Mouse (Mus musculus) monocyte, adult 5-6 weeks (primary cell): ENCODE measurements around the gene Car11. TPM values are rescaled to one million over a fixed set of nuclear protein-coding genes. Genes with fewer than 3 reads are reported as not detected.

Experiments
- ATAC-seq: fragments of 153-309, 156-312 bp; replicated peaks from 2 replicates; pipeline ENCODE4 v1.8.0; 2017; ENCODE audit warnings: mild to moderate bottlenecking; ENCODE audit not compliant: low TSS enrichment, insufficient number of reproducible peaks, severe bottlenecking, poor library complexity, low FRiP score
- total RNA-seq: library from RNA; stranded (forward); fragments of 200-1000, 200-491, 200-594 nt; gene quantifications from 3 replicates; pipeline ENCODE4 v1.2.3, GENCODE M21; 2017

Gene Car11
- total RNA-seq, 1 experiment from 2014 or later = not detected

- no peak for ATAC-seq
These were observed 12.8 kb upstream of the Car11 start for GRCm38 (mm10) chr7:45686841-45687240.

GRCm38 (mm10) chr7:45689099-45689498 lies 10.5 kb upstream of the Car11 start:
- peak; percentile 7; the same call in 1 of the 2 replicates for ATAC-seq

- ATAC-seq = no peak
These were observed 9.8 kb upstream of the Car11 start for GRCm38 (mm10) chr7:45689800-45690199.

GRCm38 (mm10) chr7:45692364-45692763 lies 7.3 kb upstream of the Car11 start:
- no peak for ATAC-seq

GRCm38 (mm10) chr7:45693921-45694591 lies 5.6 kb upstream of the Car11 start, which contains the start of gene Sec1:
TSS of gene Sec1 (minus strand) at chr7:45694402.
- no peak for ATAC-seq

GRCm38 (mm10) chr7:45695098-45695497 lies 4.5 kb upstream of the Car11 start:
- ATAC-seq = no peak

GRCm38 (mm10) chr7:45697894-45698293 lies 1.7 kb upstream of the Car11 start:
- no peak for ATAC-seq

GRCm38 (mm10) chr7:45700301-45701015 lies 815 bp downstream of the Car11 start:
- ATAC-seq = peak; percentile 38; the same call in 1 of the 2 replicates

- ATAC-seq = no peak
These were observed 1.4 kb downstream of the Car11 start for GRCm38 (mm10) chr7:45701072-45701471.

- no peak for ATAC-seq
These were observed 2.0 kb downstream of the Car11 start for GRCm38 (mm10) chr7:45701607-45702006.

- ATAC-seq = no peak
These were observed 2.7 kb downstream of the Car11 start for GRCm38 (mm10) chr7:45702316-45702715.

GRCm38 (mm10) chr7:45702809-45703520 lies 3.3 kb downstream of the Car11 start:
- no peak for ATAC-seq

- no peak for ATAC-seq
These were observed 3.9 kb downstream of the Car11 start for GRCm38 (mm10) chr7:45703521-45704033.

- no peak for ATAC-seq
These were observed 4.5 kb downstream of the Car11 start for GRCm38 (mm10) chr7:45704046-45704559.

- peak; percentile 76 for ATAC-seq
These were observed 5.2 kb downstream of the Car11 start, which contains the start of gene Dbp for GRCm38 (mm10) chr7:45704730-45705442. TSS of gene Dbp (plus strand) at chr7:45705088.

- ATAC-seq = no peak
These were observed 5.8 kb downstream of the Car11 start for GRCm38 (mm10) chr7:45705443-45705864.

- ATAC-seq = no peak
These were observed 6.2 kb downstream of the Car11 start for GRCm38 (mm10) chr7:45705873-45706281.

- no peak for ATAC-seq
These were observed 7.1 kb downstream of the Car11 start for GRCm38 (mm10) chr7:45706721-45707241.
